Mouse (Mus musculus): ENCODE data around the gene Nlrc5.

- TF ChIP-seq GATA1 (IDR thresholded peaks at IDR 0.05; ENCODE audit: low read length) (no peak), TAL1 (IDR thresholded peaks at IDR 0.05; ENCODE audit: low read length) (no peak)
Observed at GRCm38 (mm10) chr8:94537456-94537855, 103.3 kb downstream of the Nlrc5 start.

All from erythroblast, embryonic 14.5 days (primary cell).